Mouse (Mus musculus): Measurements from ENCODE around the gene Tldc2. TPM values are rescaled to one million over a fixed set of nuclear protein-coding genes. Genes with fewer than 3 reads are reported as not detected.

The Tldc2 gene
- total and polyA plus RNA-seq, 2 experiments from 2014 or later: not detected

- ATAC-seq (ENCODE audit: insufficient read depth, low read depth) (no peak), DNase-seq (ENCODE audit: low spot score) (no peak)
- peaks cover 28% of the 10 kb centered on the region for H3K36me3 ChIP-seq (replicated peaks; ENCODE audit: control insufficient read depth, insufficient read depth, low read length)
- TF ChIP-seq EP300 (IDR thresholded peaks at IDR 0.05; ENCODE audit: low read depth): no peak
- TF ChIP-seq CTCF (IDR thresholded peaks at IDR 0.05; ENCODE audit: low read depth): no peak
- no peak overlapping the region for H3K4me2 ChIP-seq (ENCODE audit: low read depth, low read length)
- no peak overlapping the region for H3K27ac ChIP-seq (ENCODE audit: low read depth)
- WGBS: 40% methylated on average over 8 of the region's 8 CpGs
- no peak overlapping the region for H3K4me3 ChIP-seq (ENCODE audit: low read depth, low read length)
- H3K9me3 ChIP-seq (replicated peaks; ENCODE audit: control insufficient read depth, low read length): no peaks in the 10 kb centered on the region
- H3K27me3 ChIP-seq (ENCODE audit: control insufficient read depth, insufficient read depth, low read length): no peaks in the 10 kb centered on the region
- H3K4me1 ChIP-seq (ENCODE audit: control insufficient read depth, insufficient read depth): peaks cover 12% of the 10 kb centered on the region
- H3K9ac ChIP-seq (replicated peaks; ENCODE audit: low read depth, low read length): no peak overlapping the region
These were observed 34.4 kb upstream of the Tldc2 start for GRCm38 (mm10) chr2:157052448-157052847.

DNA sequence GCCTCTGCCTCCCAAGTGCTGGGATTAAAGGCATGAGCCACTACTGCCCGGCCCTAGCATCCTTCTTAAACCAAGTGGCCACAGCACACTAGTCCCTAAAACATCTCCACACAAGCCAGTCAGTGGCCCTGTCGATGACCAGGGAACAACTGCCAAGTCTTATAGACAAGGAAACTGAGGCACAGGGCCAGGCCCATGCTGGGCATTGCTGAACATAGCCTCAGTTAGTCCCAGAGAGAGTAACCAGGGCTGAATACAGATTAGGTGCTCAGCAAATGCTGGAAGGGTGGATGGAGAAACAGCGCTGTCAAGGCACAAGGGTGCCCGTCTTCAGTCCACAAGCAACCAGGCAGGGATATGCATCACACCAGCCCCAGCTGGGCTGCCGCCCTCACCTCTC is 33.7 kb upstream of the Tldc2 start:
- H3K36me3 ChIP-seq (replicated peaks; ENCODE audit: control insufficient read depth, insufficient read depth, low read length): peaks cover 31% of the 10 kb centered on the region
- 93% methylated on average over 5 of the region's 5 CpGs for WGBS
- no peak overlapping the region for H3K9ac ChIP-seq (replicated peaks; ENCODE audit: low read depth, low read length)
- H3K9me3 ChIP-seq (replicated peaks; ENCODE audit: control insufficient read depth, low read length): no peaks in the 10 kb centered on the region
- DNase-seq (ENCODE audit: low spot score): no peak
- TF ChIP-seq EP300 (IDR thresholded peaks at IDR 0.05; ENCODE audit: low read depth) (no peak), CTCF (IDR thresholded peaks at IDR 0.05; ENCODE audit: low read depth) (no peak)
- H3K27me3 ChIP-seq (ENCODE audit: control insufficient read depth, insufficient read depth, low read length): no peaks in the 10 kb centered on the region
- H3K4me1 ChIP-seq (ENCODE audit: control insufficient read depth, insufficient read depth): peaks cover 12% of the 10 kb centered on the region
- H3K4me2 ChIP-seq (ENCODE audit: low read depth, low read length): no peak overlapping the region
- H3K27ac ChIP-seq (ENCODE audit: low read depth): no peak overlapping the region
- ATAC-seq (ENCODE audit: insufficient read depth, low read depth): no peak
- no peak overlapping the region for H3K4me3 ChIP-seq (ENCODE audit: low read depth, low read length)

DNA sequence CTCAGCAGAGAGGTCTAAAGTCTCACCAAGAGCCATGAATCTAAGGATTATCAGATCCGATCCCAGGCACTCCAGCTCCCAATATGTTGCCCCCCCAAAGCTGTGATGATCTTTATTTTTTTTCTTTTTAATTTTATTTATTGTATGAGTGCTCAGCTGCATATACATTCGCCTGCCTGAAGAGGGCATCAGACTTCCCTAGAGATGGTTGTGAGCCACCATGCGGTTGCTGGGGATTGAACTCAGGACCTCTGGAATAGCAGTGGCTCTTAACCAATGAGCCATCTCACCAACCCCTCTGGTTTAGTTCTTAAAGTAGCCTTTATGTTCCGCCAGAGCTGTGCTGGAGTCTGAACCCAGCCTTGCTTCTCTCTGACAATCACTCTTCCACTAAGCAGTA is 33.1 kb upstream of the Tldc2 start:
- peaks cover 29% of the 10 kb centered on the region for H3K36me3 ChIP-seq (replicated peaks; ENCODE audit: control insufficient read depth, insufficient read depth, low read length)
- ATAC-seq (ENCODE audit: insufficient read depth, low read depth): no peak
- peak overlapping the region; percentile 81 for H3K27ac ChIP-seq (ENCODE audit: low read depth)

DNA sequence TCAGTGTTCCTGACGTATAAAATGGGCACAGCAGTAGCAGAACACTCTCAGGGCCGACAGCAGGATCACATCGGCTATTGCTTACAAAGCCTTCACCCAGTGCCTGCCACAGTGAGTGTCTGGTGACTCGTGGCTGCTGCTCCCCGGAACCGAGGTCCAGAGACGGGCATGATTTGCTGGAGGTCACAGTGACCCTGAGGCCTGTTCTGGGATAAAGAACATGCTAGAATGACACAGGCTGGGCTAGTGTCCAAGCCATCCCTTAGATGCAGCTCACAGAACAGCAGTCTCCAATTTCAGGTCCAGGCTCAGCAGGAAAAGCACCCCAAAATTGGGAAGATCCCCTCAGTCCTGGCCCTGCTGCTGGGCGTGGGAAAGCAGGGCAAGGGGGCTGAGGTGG is 32.6 kb upstream of the Tldc2 start:
- TF ChIP-seq EP300 (IDR thresholded peaks at IDR 0.05; ENCODE audit: low read depth) (no peak), CTCF (IDR thresholded peaks at IDR 0.05; ENCODE audit: low read depth) (no peak)
- Histone ChIP-seq H3K9ac (replicated peaks; ENCODE audit: low read depth, low read length) (peak overlapping the region; percentile 25; the same call in 1 of the 2 replicates), H3K9me3 (replicated peaks; ENCODE audit: control insufficient read depth, low read length) (no peaks in the 10 kb centered on the region), H3K4me2 (ENCODE audit: low read depth, low read length) (no peak overlapping the region), H3K4me3 (ENCODE audit: low read depth, low read length) (no peak overlapping the region), H3K4me1 (ENCODE audit: control insufficient read depth, insufficient read depth) (peaks cover 12% of the 10 kb centered on the region), H3K27me3 (ENCODE audit: control insufficient read depth, insufficient read depth, low read length) (no peaks in the 10 kb centered on the region), H3K27ac (ENCODE audit: low read depth) (peak overlapping the region; percentile 81), H3K36me3 (replicated peaks; ENCODE audit: control insufficient read depth, insufficient read depth, low read length) (peaks cover 28% of the 10 kb centered on the region)
- ATAC-seq (ENCODE audit: insufficient read depth, low read depth) (peak; percentile 59), DNase-seq (ENCODE audit: low spot score) (no peak)
- 42% methylated on average over 8 of the region's 8 CpGs for WGBS

More for the DNA sequence above, 33.1 kb upstream of the Tldc2 start:
- no peak for DNase-seq (ENCODE audit: low spot score)
- Histone ChIP-seq H3K9me3 (replicated peaks; ENCODE audit: control insufficient read depth, low read length) (no peaks in the 10 kb centered on the region), H3K4me2 (ENCODE audit: low read depth, low read length) (no peak overlapping the region), H3K9ac (replicated peaks; ENCODE audit: low read depth, low read length) (no peak overlapping the region), H3K4me3 (ENCODE audit: low read depth, low read length) (no peak overlapping the region), H3K4me1 (ENCODE audit: control insufficient read depth, insufficient read depth) (peaks cover 12% of the 10 kb centered on the region), H3K27me3 (ENCODE audit: control insufficient read depth, insufficient read depth, low read length) (no peaks in the 10 kb centered on the region)
- 81% methylated on average over 4 of the region's 4 CpGs for WGBS
- peak; percentile 28 for TF ChIP-seq CTCF (IDR thresholded peaks at IDR 0.05; ENCODE audit: low read depth)
- no peak for TF ChIP-seq EP300 (IDR thresholded peaks at IDR 0.05; ENCODE audit: low read depth)

DNA sequence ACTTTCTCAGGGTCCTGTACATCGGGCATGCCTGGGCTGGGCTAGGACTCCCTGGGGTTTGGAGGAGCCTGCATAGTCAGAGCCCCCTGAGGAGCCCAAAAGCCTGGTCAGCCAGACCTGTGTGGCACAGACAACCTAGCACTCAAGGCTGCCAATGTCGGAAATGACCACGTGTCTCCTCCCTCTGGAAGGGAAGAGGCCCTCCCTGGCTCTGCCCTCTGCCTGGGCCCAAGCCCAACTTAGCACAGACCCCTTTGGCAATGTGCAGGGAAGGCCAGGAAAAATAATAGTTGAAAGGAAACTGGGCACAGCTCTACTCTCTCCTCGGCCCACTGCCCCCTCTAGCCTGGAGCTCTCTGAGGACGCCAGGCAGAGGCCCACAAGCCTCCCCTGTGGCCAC is 32.0 kb upstream of the Tldc2 start:
- Histone ChIP-seq H3K4me2 (ENCODE audit: low read depth, low read length) (no peak overlapping the region), H3K9ac (replicated peaks; ENCODE audit: low read depth, low read length) (peak overlapping the region; percentile 25), H3K27me3 (ENCODE audit: control insufficient read depth, insufficient read depth, low read length) (no peaks in the 10 kb centered on the region), H3K4me1 (ENCODE audit: control insufficient read depth, insufficient read depth) (peaks cover 12% of the 10 kb centered on the region), H3K36me3 (replicated peaks; ENCODE audit: control insufficient read depth, insufficient read depth, low read length) (peaks cover 33% of the 10 kb centered on the region), H3K9me3 (replicated peaks; ENCODE audit: control insufficient read depth, low read length) (no peaks in the 10 kb centered on the region), H3K4me3 (ENCODE audit: low read depth, low read length) (no peak overlapping the region), H3K27ac (ENCODE audit: low read depth) (peak overlapping the region; percentile 81)
- ATAC-seq (ENCODE audit: insufficient read depth, low read depth) (peak; percentile 54; the same call in 1 of the 2 replicates), DNase-seq (ENCODE audit: low spot score) (no peak)
- 30% methylated on average over 5 of the region's 5 CpGs for WGBS
- no peak for TF ChIP-seq CTCF (IDR thresholded peaks at IDR 0.05; ENCODE audit: low read depth)
- TF ChIP-seq EP300 (IDR thresholded peaks at IDR 0.05; ENCODE audit: low read depth): no peak

- WGBS: 87% methylated on average over 6 of the region's 6 CpGs
- H3K4me3 ChIP-seq (ENCODE audit: low read depth, low read length): no peak overlapping the region
- DNase-seq (ENCODE audit: low spot score) (no peak), ATAC-seq (ENCODE audit: insufficient read depth, low read depth) (no peak)
- no peak overlapping the region for H3K4me2 ChIP-seq (ENCODE audit: low read depth, low read length)
- H3K9ac ChIP-seq (replicated peaks; ENCODE audit: low read depth, low read length): no peak overlapping the region
- peaks cover 40% of the 10 kb centered on the region for H3K36me3 ChIP-seq (replicated peaks; ENCODE audit: control insufficient read depth, insufficient read depth, low read length)
- H3K27ac ChIP-seq (ENCODE audit: low read depth): no peak overlapping the region
- no peaks in the 10 kb centered on the region for H3K27me3 ChIP-seq (ENCODE audit: control insufficient read depth, insufficient read depth, low read length)
- H3K4me1 ChIP-seq (ENCODE audit: control insufficient read depth, insufficient read depth): peaks cover 12% of the 10 kb centered on the region
- no peaks in the 10 kb centered on the region for H3K9me3 ChIP-seq (replicated peaks; ENCODE audit: control insufficient read depth, low read length)
- no peak for TF ChIP-seq CTCF (IDR thresholded peaks at IDR 0.05; ENCODE audit: low read depth)
- TF ChIP-seq EP300 (IDR thresholded peaks at IDR 0.05; ENCODE audit: low read depth): no peak
These were observed 31.1 kb upstream of the Tldc2 start for GRCm38 (mm10) chr2:157055721-157056120.
